Mouse (Mus musculus) kidney, embryonic 14.5 days (tissue): ENCODE results near the gene Pear1. TPM values are rescaled to one million over a fixed set of nuclear protein-coding genes. Genes with fewer than 3 reads are reported as not detected.
A peak's percentile ranks its signal among the peaks of the same experiment; 100 is the strongest.

Experiments used
- ATAC-seq: fragments of 200-750 bp; cut with Nextera tagmentation; 2 replicates; pipeline ENCODE4 v1.8.0; 2017; ENCODE audit warnings: moderate number of reproducible peaks, mild to moderate bottlenecking, moderate TSS enrichment, moderate library complexity; ENCODE audit not compliant: low FRiP score, low TSS enrichment
- H3K27ac ChIP-seq: fragments of 300-500 bp; sonication (generic); 2 replicates; pipeline ENCODE4 v1.5.1; 2014; ENCODE audit warnings: low read depth, mild to moderate bottlenecking, low read length, moderate library complexity, mixed read lengths
- H3K27me3 ChIP-seq: fragments of 300-500 bp; sonication (generic); 2 replicates; pipeline ENCODE4 v1.6.1; 2014; ENCODE audit warnings: mild to moderate bottlenecking, low read length; ENCODE audit not compliant: control insufficient read depth, insufficient read depth
- H3K36me3 ChIP-seq: fragments of 300-500 bp; sonication (generic); 2 replicates; pipeline ENCODE4 v1.6.1; 2014; ENCODE audit warnings: low read length, mixed read lengths; ENCODE audit not compliant: control insufficient read depth, insufficient read depth
- H3K4me1 ChIP-seq: fragments of 300-500 bp; sonication (generic); 2 replicates; pipeline ENCODE4 v1.6.1; 2014; ENCODE audit warnings: low read length, mixed read lengths; ENCODE audit not compliant: control insufficient read depth, insufficient read depth
- H3K4me2 ChIP-seq: fragments of 300-500 bp; sonication (generic); replicated peaks from 2 replicates; pipeline ENCODE4 v1.6.1; 2014; ENCODE audit warnings: low read depth, mild to moderate bottlenecking, low read length
- H3K4me3 ChIP-seq: fragments of 300-500 bp; sonication (generic); 2 replicates; pipeline ENCODE4 v1.5.1; 2014; ENCODE audit warnings: mild to moderate bottlenecking, low read length
- H3K9ac ChIP-seq: fragments of 300-500 bp; sonication (generic); 2 replicates; pipeline ENCODE4 v1.6.1; 2014; ENCODE audit warnings: low read depth, mild to moderate bottlenecking, low read length, moderate library complexity
- H3K9me3 ChIP-seq: fragments of 300-500 bp; sonication (generic); 2 replicates; pipeline ENCODE4 v1.6.1; 2016; ENCODE audit warnings: low read length; ENCODE audit not compliant: control insufficient read depth
- WGBS: fragments of 180-500 bp; shearing (Covaris S2); extraction: QIAGEN DNeasy Blood & Tissue Kit; methylation state at CpG from one replicate; pipeline ENCODE4 v1.1.7; 2014; 5-methylcytosine and 5-hydroxymethylcytosine counted together
- polyA plus RNA-seq: library from polyadenylated mRNA; unstranded; fragments of >200 nt; fragmentation: Nextera tagmentation; extraction: Ambion mirVana; gene quantifications from 2 replicates; pipeline ENCODE4 v1.2.1, GENCODE M21; 2014

Gene Pear1
- polyA plus RNA-seq, 1 experiment from 2014 or later, result 41.0 TPM

- Histone ChIP-seq H3K9me3 (no peaks in the 10 kb centered on the region), H3K9ac (no peak overlapping the region), H3K4me2 (no peak overlapping the region), H3K27me3 (no peaks in the 10 kb centered on the region), H3K36me3 (peaks cover 39% of the 10 kb centered on the region), H3K4me3 (no peak overlapping the region), H3K4me1 (peaks cover 18% of the 10 kb centered on the region), H3K27ac (no peak overlapping the region)
- ATAC-seq, result no peak
- 84% methylated on average over 5 of the region's 5 CpGs for WGBS
These were observed 85.2 kb downstream of the Pear1 start for GRCm38 (mm10) chr3:87738906-87739305.

- Histone ChIP-seq H3K9me3 (no peaks in the 10 kb centered on the region), H3K36me3 (peaks cover 67% of the 10 kb centered on the region), H3K27ac (0 out of 2 replicates have a peak overlapping the region, but pooled peaks have one; percentile 47), H3K27me3 (no peaks in the 10 kb centered on the region), H3K4me3 (no peak overlapping the region), H3K9ac (no peak overlapping the region), H3K4me2 (no peak overlapping the region), H3K4me1 (peaks cover 18% of the 10 kb centered on the region)
- ATAC-seq, result 0 out of 2 replicates have a peak, but pooled peaks have one; percentile 43
- 16% methylated on average over 9 of the region's 9 CpGs for WGBS
These were observed 88.8 kb downstream of the Pear1 start for GRCm38 (mm10) chr3:87735335-87735734.

DNA sequence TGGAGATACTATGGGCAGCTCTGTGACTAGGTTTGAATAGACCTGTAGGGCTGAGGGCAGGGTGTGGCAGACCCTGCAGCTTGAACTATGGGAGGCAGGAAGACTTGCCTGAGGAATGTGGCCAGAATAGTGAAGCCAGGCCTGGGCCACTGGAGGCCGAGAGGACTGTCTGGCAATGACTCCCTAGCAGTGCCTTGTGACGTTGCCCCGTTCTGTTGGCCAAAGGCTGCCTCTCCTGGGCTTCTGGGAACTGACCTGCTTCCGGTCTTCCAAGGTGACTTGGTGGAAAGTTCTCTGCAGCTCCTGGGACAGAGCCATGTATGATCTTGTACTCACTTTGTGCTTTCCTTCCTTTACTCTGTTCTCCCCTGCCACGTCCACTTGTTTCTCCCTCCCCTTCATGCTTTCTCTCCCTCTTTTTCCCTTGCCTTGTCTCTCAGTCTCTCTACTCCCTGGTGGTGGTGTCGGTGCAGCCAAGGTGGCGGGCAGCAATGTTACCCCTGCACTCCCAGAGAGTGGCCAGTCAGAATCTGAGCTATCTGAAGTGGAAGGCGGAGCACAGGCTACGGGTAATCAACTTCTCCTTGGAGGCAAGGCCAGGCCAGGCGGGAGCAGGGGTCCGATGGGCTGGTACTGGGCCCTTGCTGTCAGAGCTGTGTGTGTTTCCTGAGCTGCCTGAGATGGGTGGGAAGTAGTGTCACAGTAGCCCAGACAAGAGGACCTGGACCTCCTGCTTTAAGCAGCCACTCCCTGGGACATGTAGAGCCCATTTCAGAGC, 89.9 kb downstream of the Pear1 start:
- H3K27ac ChIP-seq, result no peak overlapping the region
- H3K36me3 ChIP-seq, result peaks cover 73% of the 10 kb centered on the region
- H3K27me3 ChIP-seq, result no peaks in the 10 kb centered on the region
- no peaks in the 10 kb centered on the region for H3K9me3 ChIP-seq
- no peak overlapping the region for H3K4me2 ChIP-seq
- no peak overlapping the region for H3K4me3 ChIP-seq
- peaks cover 18% of the 10 kb centered on the region for H3K4me1 ChIP-seq
- no peak overlapping the region for H3K9ac ChIP-seq
- ATAC-seq, result peak; percentile 29; the same call in 1 of the 2 replicates
- 63% methylated on average over 11 of the region's 11 CpGs for WGBS

GRCm38 (mm10) chr3:87733098-87733497, 91.0 kb downstream of the Pear1 start:
- no peak for ATAC-seq
- no peak overlapping the region for H3K9ac ChIP-seq

DNA sequence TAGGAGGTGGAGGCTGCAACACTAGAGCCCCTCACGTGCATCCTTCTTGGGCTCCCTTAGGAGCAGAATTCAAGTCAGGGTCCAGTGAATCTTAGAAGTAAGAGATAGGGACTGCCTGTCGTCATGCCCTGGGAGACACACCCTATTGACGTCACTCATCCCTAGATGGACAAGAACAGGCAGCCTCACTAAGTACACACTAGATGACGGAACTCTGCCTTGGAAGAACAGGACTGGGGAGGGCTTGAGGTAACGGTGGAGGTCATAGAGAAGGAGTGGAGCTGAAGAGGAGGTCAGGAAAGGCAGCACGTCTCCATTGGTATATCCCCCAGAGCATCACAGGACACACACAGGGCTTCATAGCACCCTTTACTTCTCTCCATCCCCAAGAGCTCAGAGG, 95.4 kb downstream of the Pear1 start:
- 88% methylated on average over 6 of the region's 6 CpGs for WGBS
- Histone ChIP-seq H3K9me3 (no peaks in the 10 kb centered on the region), H3K27ac (no peak overlapping the region), H3K4me2 (no peak overlapping the region), H3K36me3 (peaks cover 78% of the 10 kb centered on the region), H3K4me3 (no peak overlapping the region), H3K4me1 (no peaks in the 10 kb centered on the region), H3K27me3 (no peaks in the 10 kb centered on the region), H3K9ac (no peak overlapping the region)
- ATAC-seq, result no peak

More at GRCm38 (mm10) chr3:87733098-87733497, 91.0 kb downstream of the Pear1 start:
- Histone ChIP-seq H3K4me1 (peaks cover 18% of the 10 kb centered on the region), H3K36me3 (peaks cover 79% of the 10 kb centered on the region), H3K9me3 (no peaks in the 10 kb centered on the region), H3K4me3 (no peak overlapping the region), H3K4me2 (no peak overlapping the region), H3K27me3 (no peaks in the 10 kb centered on the region), H3K27ac (no peak overlapping the region)
- WGBS, result 85% methylated on average over 4 of the region's 4 CpGs

GRCm38 (mm10) chr3:87726191-87726590, 97.9 kb downstream of the Pear1 start:
- Histone ChIP-seq H3K9ac (no peak overlapping the region), H3K4me2 (no peak overlapping the region), H3K4me3 (no peak overlapping the region), H3K36me3 (peaks cover 71% of the 10 kb centered on the region), H3K27me3 (no peaks in the 10 kb centered on the region), H3K27ac (no peak overlapping the region), H3K4me1 (no peaks in the 10 kb centered on the region), H3K9me3 (no peaks in the 10 kb centered on the region)
- WGBS, result 93% methylated on average over 7 of the region's 7 CpGs
- no peak for ATAC-seq

- peaks cover 69% of the 10 kb centered on the region for H3K36me3 ChIP-seq
- no peak overlapping the region for H3K4me2 ChIP-seq
- no peaks in the 10 kb centered on the region for H3K9me3 ChIP-seq
- ATAC-seq, result no peak
- no peaks in the 10 kb centered on the region for H3K4me1 ChIP-seq
- H3K4me3 ChIP-seq, result no peak overlapping the region
- H3K9ac ChIP-seq, result no peak overlapping the region
- H3K27me3 ChIP-seq, result no peaks in the 10 kb centered on the region
- H3K27ac ChIP-seq, result no peak overlapping the region
- WGBS, result 97% methylated on average over 16 of the region's 16 CpGs
These were observed 98.5 kb downstream of the Pear1 start for GRCm38 (mm10) chr3:87725396-87726160.

- WGBS, result 63% methylated on average over 6 of the region's 6 CpGs
- H3K9ac ChIP-seq, result no peak overlapping the region
- H3K4me2 ChIP-seq, result no peak overlapping the region
- no peak overlapping the region for H3K4me3 ChIP-seq
- H3K27ac ChIP-seq, result no peak overlapping the region
- ATAC-seq, result no peak
- H3K9me3 ChIP-seq, result no peaks in the 10 kb centered on the region
- H3K4me1 ChIP-seq, result no peaks in the 10 kb centered on the region
- no peaks in the 10 kb centered on the region for H3K27me3 ChIP-seq
- peaks cover 63% of the 10 kb centered on the region for H3K36me3 ChIP-seq
These were observed 99.5 kb downstream of the Pear1 start for GRCm38 (mm10) chr3:87724556-87724955.

- no peaks in the 10 kb centered on the region for H3K9me3 ChIP-seq
- no peak overlapping the region for H3K4me2 ChIP-seq
- no peak for ATAC-seq
- H3K27ac ChIP-seq, result no peak overlapping the region
- 75% methylated on average over 2 of the region's 2 CpGs for WGBS
- H3K4me3 ChIP-seq, result no peak overlapping the region
- peaks cover 60% of the 10 kb centered on the region for H3K36me3 ChIP-seq
- H3K27me3 ChIP-seq, result no peaks in the 10 kb centered on the region
- no peak overlapping the region for H3K9ac ChIP-seq
- no peaks in the 10 kb centered on the region for H3K4me1 ChIP-seq
These were observed 105.6 kb downstream of the Pear1 start for GRCm38 (mm10) chr3:87718525-87718924.
